Mouse (Mus musculus) heart, postnatal 10 days (tissue): ENCODE measurements around the gene Opn3. TPM values are rescaled to one million over a fixed set of nuclear protein-coding genes. Genes with fewer than 3 reads are reported as not detected.

Experiments used
- total RNA-seq, 2 experiments: library from RNA; stranded (reverse); gene quantifications; 2 replicates each; pipeline ENCODE4 v1.2.3; 2021

Opn3 gene
- total RNA-seq, 2 experiments from 2014 or later: 7.0 to 7.7 TPM

Other genes starting within 250 kb of the Opn3 start
- 1 to 10 TPM; 1.8 to 4.5 TPM for gene Rgs7, start 200.3 kb downstream of the Opn3 start, total RNA-seq
- gene Kmo, start 72.4 kb downstream of the Opn3 start, total RNA-seq: under 1 TPM; 0.26 to 0.47 TPM
- gene Fh1, start 67.1 kb downstream of the Opn3 start, total RNA-seq: 100 to 1,000 TPM; 509 to 577 TPM
- 10 to 100 TPM; 12.5 to 13.4 TPM for gene Chml, start 125 bp upstream of the Opn3 start, total RNA-seq
- not detected for gene Wdr64, start 5.8 kb upstream of the Opn3 start, total RNA-seq
- gene Exo1, start 187.8 kb upstream of the Opn3 start, total RNA-seq: 1 to 10 TPM; 2.2 to 3.6 TPM
- not detected for gene Gm38100, start 227.6 kb upstream of the Opn3 start, total RNA-seq